Mouse (Mus musculus): ENCODE data around the gene Abcc4. TPM values are rescaled to one million over a fixed set of nuclear protein-coding genes. Genes with fewer than 3 reads are reported as not detected.

Abcc4 gene
- polyA plus RNA-seq (2016; fragmentation: Nextera tagmentation; extraction: Ambion mirVana): 2.1 and 2.5 TPM in 2 replicates

DNA sequence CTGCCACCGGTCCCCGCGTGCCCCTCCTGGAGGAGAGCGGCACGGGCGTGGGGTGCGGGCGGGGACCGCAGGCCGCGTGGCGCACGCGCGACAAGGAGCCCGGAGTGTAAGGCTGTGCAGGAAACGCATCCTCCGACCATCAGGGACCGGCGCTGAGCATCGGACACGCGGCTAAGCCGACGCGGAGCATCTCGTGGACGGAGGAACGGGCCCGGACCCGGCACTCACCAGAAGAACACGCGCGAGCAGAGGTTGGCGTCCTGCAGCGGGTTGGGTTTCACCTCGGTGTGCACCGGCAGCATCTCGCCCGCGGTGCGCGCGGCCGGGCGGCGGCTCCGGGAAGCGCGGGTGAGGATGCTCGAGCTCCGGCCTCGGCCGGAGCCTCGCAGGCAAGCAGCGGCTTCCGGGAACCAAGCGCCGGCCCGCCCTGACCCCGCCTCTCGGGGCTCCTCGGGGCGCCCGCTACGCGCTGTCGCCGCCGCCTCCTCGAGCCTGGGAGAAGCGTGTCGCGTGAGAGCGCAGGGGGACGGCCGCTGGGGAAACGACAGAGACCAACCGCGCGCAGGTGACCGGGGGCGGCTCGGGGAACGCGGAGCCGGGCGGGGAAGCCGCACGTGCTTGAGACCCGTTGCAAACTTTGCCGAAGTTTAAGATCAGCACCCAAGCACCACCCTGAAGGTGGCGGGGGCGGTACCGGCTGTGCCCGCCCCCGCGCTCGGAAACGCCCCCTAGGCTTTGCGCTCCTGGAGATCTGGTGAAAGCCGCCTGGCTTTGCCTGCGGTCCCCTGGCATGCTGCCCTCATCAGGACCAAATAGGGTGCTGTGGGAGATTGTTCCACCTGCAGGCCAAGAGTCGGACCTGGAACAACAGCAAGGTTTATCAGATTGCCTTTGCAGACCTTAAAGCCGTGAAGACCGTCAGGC lies at the start of gene Abcc4:
TSS of gene Abcc4 (minus strand) at position 412 of the 924 bp plus-strand sequence.
- DNase-seq (ENCODE audit: low spot score): peak; percentile 77
- no peaks in the 10 kb centered on the region for H3K36me3 ChIP-seq
- peaks cover 74% of the 10 kb centered on the region for H3K27me3 ChIP-seq (ENCODE audit: low read depth, poor library complexity, severe bottlenecking)
- H3K4me1 ChIP-seq: peaks cover 30% of the 10 kb centered on the region
- peak within 1 kb of the TSS; percentile 56 for H3K4me3 ChIP-seq
- H3K27ac ChIP-seq: peak within 1 kb of the TSS; percentile 78
- no peaks in the 10 kb centered on the region for H3K9me3 ChIP-seq (replicated peaks)
- under 1% methylated on average over 106 of the region's 106 CpGs for WGBS

- Histone ChIP-seq H3K4me1 (peaks cover 10% of the 10 kb centered on the region), H3K27me3 (ENCODE audit: low read depth, poor library complexity, severe bottlenecking) (no peaks in the 10 kb centered on the region), H3K36me3 (no peaks in the 10 kb centered on the region), H3K4me3 (no peak overlapping the region), H3K9me3 (replicated peaks) (no peaks in the 10 kb centered on the region), H3K27ac (no peak overlapping the region)
- no peak for DNase-seq (ENCODE audit: low spot score)
- 88% methylated on average over 8 of the region's 8 CpGs for WGBS
Measured at GRCm38 (mm10) chr14:118751193-118751753, 45.3 kb upstream of the Abcc4 start.

DNA sequence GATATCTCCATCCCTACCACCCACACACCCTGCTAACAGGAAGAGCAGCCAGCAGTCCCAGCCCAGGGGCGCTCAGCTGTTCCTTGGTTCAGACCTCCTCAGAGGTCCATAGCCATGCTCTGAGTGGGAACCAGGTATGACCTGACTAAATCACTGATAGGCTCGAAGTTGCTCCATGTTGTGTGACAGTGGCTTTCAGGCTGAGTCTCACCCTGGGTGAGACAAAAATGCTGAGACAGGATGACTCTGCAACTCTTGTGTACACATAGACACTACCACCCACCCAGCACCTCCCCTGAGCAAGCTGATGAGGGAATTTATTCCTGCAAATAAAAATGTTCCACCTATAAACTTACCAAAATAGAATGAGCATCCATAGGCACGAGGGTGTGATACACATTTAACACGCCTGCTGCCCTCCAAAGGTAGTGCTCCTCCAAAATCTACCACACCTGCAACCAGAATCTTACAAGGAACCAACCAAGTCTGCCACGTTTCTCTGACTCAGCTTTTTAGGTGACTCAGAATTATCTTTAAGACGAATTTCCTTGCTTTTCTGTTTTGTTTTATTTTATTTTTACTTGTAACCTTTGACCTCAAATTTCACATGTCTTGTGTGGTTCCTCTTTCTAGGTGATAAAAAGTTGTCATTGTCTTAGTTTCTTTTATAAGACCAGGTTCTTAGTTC lies 44.6 kb upstream of the Abcc4 start:
- Histone ChIP-seq H3K27ac (no peak overlapping the region), H3K27me3 (ENCODE audit: low read depth, poor library complexity, severe bottlenecking) (no peaks in the 10 kb centered on the region), H3K4me1 (peaks cover 10% of the 10 kb centered on the region), H3K4me3 (no peak overlapping the region), H3K9me3 (replicated peaks) (no peaks in the 10 kb centered on the region), H3K36me3 (no peaks in the 10 kb centered on the region)
- no peak for DNase-seq (ENCODE audit: low spot score)
- WGBS: 85% methylated on average over 6 of the region's 6 CpGs

DNA sequence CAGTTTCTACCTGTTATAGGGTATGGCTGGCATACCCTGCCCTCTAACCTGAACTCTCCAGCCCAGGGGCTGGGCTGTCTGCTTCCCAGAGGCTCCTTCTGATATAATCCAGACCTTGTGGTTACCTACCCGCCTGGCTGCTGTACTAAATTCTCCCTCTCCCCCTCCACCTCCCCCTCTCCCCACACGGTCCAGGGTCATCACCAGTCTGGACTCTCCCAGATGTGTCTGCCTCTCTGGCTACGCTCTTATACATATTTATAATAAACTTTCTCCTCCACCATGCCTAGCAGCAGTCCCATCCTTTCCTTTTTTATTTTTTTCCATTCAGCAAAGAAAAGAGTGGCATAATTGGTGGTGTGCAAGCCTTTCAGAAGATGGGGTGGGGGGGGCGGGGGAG lies 43.7 kb upstream of the Abcc4 start:
- Histone ChIP-seq H3K27me3 (ENCODE audit: low read depth, poor library complexity, severe bottlenecking) (no peaks in the 10 kb centered on the region), H3K4me3 (no peak overlapping the region), H3K27ac (no peak overlapping the region), H3K4me1 (peaks cover 10% of the 10 kb centered on the region), H3K36me3 (no peaks in the 10 kb centered on the region), H3K9me3 (replicated peaks) (no peaks in the 10 kb centered on the region)
- WGBS: 56% methylated on average over 4 of the region's 4 CpGs
- no peak for DNase-seq (ENCODE audit: low spot score)

DNA sequence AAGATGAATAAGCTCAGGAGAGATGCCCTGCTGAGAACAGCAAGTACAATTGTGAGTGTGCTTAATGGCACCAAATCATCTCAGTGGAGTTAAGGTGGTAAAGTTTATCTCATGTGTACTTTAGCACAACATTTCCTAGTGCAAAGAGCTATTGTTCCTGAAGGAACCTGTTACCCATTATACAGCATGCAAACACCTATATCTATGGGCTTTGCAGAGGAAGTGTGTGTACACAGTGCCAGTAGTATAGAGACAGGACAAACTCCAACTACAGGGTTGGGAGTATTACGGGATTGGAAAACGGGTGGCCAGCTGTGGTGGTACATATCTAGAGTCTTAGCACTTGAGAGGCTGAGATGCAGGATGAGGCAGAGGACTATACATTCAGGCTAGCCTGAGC lies 43.0 kb upstream of the Abcc4 start:
- Histone ChIP-seq H3K4me3 (no peak overlapping the region), H3K27me3 (ENCODE audit: low read depth, poor library complexity, severe bottlenecking) (no peaks in the 10 kb centered on the region), H3K36me3 (no peaks in the 10 kb centered on the region), H3K4me1 (peaks cover 10% of the 10 kb centered on the region), H3K27ac (no peak overlapping the region), H3K9me3 (replicated peaks) (no peaks in the 10 kb centered on the region)
- no peak for DNase-seq (ENCODE audit: low spot score)
- 93% methylated on average over 2 of the region's 2 CpGs for WGBS

DNA sequence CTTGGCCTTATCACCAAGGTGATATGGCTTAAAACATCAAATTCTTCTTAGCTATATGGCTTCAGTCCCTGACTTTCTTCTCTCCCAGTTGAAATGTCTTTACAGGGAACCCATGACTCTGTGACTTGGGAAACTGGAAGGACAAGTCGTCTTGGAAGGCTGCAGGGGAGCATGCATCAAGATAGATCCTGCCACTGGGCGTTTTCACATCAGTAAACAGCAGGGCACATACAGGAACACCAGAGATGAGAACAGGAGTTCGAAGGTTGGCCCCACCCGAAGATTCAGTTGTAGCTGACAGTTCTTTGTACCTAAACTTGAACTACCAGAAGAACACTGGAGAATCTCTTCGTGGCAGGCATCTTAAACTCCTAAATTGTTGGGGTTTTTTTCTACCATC lies 36.8 kb upstream of the Abcc4 start:
- no peak overlapping the region for H3K27ac ChIP-seq
- no peaks in the 10 kb centered on the region for H3K36me3 ChIP-seq
- DNase-seq (ENCODE audit: low spot score): no peak
- no peaks in the 10 kb centered on the region for H3K9me3 ChIP-seq (replicated peaks)
- H3K4me1 ChIP-seq: no peaks in the 10 kb centered on the region
- H3K27me3 ChIP-seq (ENCODE audit: low read depth, poor library complexity, severe bottlenecking): no peaks in the 10 kb centered on the region
- WGBS: 74% methylated on average over 5 of the region's 5 CpGs
- H3K4me3 ChIP-seq: no peak overlapping the region

- no peak overlapping the region for H3K27ac ChIP-seq
- H3K4me3 ChIP-seq: no peak overlapping the region
- H3K27me3 ChIP-seq (ENCODE audit: low read depth, poor library complexity, severe bottlenecking): no peaks in the 10 kb centered on the region
Measured at GRCm38 (mm10) chr14:118741780-118742179, 35.8 kb upstream of the Abcc4 start.

DNA sequence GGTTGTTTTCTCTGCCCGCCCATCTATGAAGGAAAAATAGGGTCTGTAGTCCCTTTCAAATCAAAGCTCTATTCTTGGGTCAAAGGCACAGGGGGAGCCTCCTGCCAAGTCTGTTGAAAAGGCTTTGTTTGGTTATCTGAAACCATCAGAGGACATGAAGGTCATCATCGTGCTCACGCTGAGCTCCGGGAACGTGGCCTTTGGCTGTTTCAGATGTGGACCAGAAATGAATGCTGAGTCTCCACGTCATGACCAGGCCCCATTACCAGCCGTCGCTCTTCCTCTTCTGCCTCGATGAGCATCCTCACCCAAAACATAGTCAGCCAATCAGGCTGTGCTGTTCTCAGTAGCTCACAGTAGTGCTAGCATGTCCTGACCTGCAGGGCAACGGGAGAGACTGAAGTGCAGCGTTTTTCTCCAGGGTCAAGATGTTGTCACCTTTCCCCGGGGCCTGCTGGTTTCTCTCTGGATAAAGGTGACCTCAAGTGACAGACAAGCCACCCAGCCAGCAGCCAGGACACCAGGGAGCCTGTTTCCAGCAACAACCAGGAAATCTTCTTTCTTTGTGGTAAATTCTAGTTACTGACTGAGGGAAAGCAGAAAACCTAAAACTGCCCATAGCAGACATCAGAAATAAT lies 31.4 kb upstream of the Abcc4 start:
- no peaks in the 10 kb centered on the region for H3K9me3 ChIP-seq (replicated peaks)
- H3K27me3 ChIP-seq (ENCODE audit: low read depth, poor library complexity, severe bottlenecking): no peaks in the 10 kb centered on the region
- H3K4me1 ChIP-seq: peaks cover 4% of the 10 kb centered on the region; the same call in 1 of the 2 replicates
- H3K27ac ChIP-seq: no peak overlapping the region
- no peak overlapping the region for H3K4me3 ChIP-seq
- WGBS: 55% methylated on average over 12 of the region's 12 CpGs
- no peak for DNase-seq (ENCODE audit: low spot score)
- H3K36me3 ChIP-seq: no peaks in the 10 kb centered on the region

More at GRCm38 (mm10) chr14:118741780-118742179, 35.8 kb upstream of the Abcc4 start:
- H3K9me3 ChIP-seq (replicated peaks): no peaks in the 10 kb centered on the region
- no peak for DNase-seq (ENCODE audit: low spot score)
- no peaks in the 10 kb centered on the region for H3K36me3 ChIP-seq
- no peaks in the 10 kb centered on the region for H3K4me1 ChIP-seq

- Histone ChIP-seq H3K27me3 (ENCODE audit: low read depth, poor library complexity, severe bottlenecking) (no peaks in the 10 kb centered on the region), H3K36me3 (no peaks in the 10 kb centered on the region), H3K4me1 (peaks cover 4% of the 10 kb centered on the region; the same call in 1 of the 2 replicates), H3K27ac (no peak overlapping the region), H3K9me3 (replicated peaks) (no peaks in the 10 kb centered on the region), H3K4me3 (no peak overlapping the region)
- DNase-seq (ENCODE audit: low spot score): no peak
- WGBS: 91% methylated on average over 2 of the region's 2 CpGs
Measured at GRCm38 (mm10) chr14:118735114-118735513, 29.1 kb upstream of the Abcc4 start.

DNA sequence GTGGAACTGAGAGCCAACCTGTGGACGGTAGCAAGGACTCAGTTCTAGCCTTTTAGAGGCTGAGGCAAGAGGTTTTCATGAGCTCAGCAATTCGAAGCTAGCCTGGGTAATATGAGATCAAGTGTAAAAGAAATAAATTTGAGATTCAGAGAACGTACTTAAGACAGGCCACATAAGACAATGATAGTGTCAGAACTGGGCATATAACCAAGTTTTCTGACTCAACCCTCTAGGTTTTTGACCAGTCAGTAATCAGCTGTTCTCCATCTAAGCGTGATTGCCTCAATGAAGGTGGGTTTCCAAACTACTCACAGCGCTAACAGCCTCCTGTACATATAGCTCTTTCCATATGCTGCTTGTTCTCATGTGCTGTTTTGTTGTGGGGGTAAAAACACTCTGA lies 27.1 kb upstream of the Abcc4 start:
- Histone ChIP-seq H3K4me3 (no peak overlapping the region), H3K4me1 (peaks cover 4% of the 10 kb centered on the region; the same call in 1 of the 2 replicates), H3K36me3 (no peaks in the 10 kb centered on the region), H3K9me3 (replicated peaks) (no peaks in the 10 kb centered on the region), H3K27me3 (ENCODE audit: low read depth, poor library complexity, severe bottlenecking) (no peaks in the 10 kb centered on the region), H3K27ac (no peak overlapping the region)
- no peak for DNase-seq (ENCODE audit: low spot score)
- 90% methylated on average over 5 of the region's 5 CpGs for WGBS

- Histone ChIP-seq H3K4me1 (peaks cover 4% of the 10 kb centered on the region; the same call in 1 of the 2 replicates), H3K27ac (no peak overlapping the region), H3K9me3 (replicated peaks) (no peaks in the 10 kb centered on the region), H3K27me3 (ENCODE audit: low read depth, poor library complexity, severe bottlenecking) (peaks cover 6% of the 10 kb centered on the region; the same call in 1 of the 2 replicates), H3K4me3 (no peak overlapping the region), H3K36me3 (no peaks in the 10 kb centered on the region)
- 86% methylated on average over 5 of the region's 5 CpGs for WGBS
- DNase-seq (ENCODE audit: low spot score): no peak
Measured at GRCm38 (mm10) chr14:118730631-118731030, 24.6 kb upstream of the Abcc4 start.

GRCm38 (mm10) chr14:118725467-118725866 lies 19.4 kb upstream of the Abcc4 start:
- 89% methylated on average over 5 of the region's 5 CpGs for WGBS
- Histone ChIP-seq H3K27me3 (ENCODE audit: low read depth, poor library complexity, severe bottlenecking) (peaks cover 27% of the 10 kb centered on the region), H3K9me3 (replicated peaks) (no peaks in the 10 kb centered on the region), H3K4me1 (no peaks in the 10 kb centered on the region), H3K36me3 (no peaks in the 10 kb centered on the region), H3K27ac (no peak overlapping the region), H3K4me3 (no peak overlapping the region)
- no peak for DNase-seq (ENCODE audit: low spot score)
